Mouse (Mus musculus): ENCODE data around the gene Usp46.

Usp46 gene

DNA sequence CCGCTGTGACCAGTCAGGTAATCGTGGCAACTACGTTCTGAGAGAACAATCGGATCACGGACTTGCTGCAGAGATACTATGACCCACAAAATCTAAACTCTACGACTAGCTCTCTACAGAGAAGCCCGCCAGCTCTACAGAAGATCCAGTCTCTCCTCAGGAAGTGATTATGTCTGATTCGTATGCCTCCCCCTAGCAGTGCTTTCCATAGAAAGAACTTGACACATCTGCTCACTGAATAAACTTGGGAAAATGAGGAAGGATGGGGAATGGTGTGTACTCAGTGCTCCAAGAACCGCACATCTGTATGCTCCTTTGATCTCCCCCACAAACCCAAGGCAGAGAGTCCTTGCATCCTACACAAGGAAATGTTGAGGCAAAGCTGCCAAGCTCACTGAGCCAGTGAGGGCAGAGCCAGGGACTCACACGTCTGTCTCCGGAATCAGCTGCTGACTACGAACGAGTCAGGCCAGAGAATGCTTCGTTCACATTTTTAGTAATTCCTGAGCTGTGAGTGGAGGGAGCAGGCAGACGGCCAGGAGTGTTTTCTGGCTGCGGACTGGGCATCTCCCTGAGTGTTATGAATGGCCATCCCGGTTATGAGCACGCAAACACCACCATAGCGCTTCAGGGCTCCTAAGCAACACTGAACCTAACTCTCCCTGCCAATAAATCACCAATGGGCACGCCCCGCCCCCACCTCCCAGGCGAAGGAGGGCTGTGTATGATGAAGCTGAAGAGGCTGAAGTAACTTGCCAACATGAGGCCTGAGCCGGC, 16.6 kb downstream of the Usp46 start:
- TF ChIP-seq GATA4 (IDR thresholded peaks at IDR 0.05; ENCODE audit: insufficient replicate concordance, low read length), result no peak

GRCm38 (mm10) chr5:74050903-74051302, 17.3 kb downstream of the Usp46 start:
- TF ChIP-seq GATA4 (IDR thresholded peaks at IDR 0.05; ENCODE audit: insufficient replicate concordance, low read length), result no peak

GRCm38 (mm10) chr5:74048846-74049495, 19.3 kb downstream of the Usp46 start:
- TF ChIP-seq GATA4 (IDR thresholded peaks at IDR 0.05; ENCODE audit: insufficient replicate concordance, low read length), result no peak

DNA sequence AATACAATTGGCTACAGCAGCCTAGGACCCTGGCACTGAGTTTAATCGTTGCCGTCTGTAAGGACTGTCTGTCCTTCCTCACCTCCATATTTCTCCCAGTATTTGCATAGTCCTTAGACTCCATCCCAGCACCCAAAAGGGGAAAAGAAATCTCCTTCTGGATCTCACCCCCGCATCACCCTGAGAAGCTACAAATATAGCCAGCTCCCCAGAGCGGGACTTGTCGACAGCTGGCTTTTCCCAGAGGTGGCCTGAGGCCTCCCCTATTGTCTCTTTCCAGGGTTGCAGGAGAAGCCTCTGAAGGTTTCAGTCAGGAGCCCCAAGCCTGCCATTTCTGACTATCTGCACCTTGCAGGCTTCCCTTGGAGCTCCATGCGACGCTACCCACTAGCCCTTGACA, 23.6 kb downstream of the Usp46 start:
- TF ChIP-seq GATA4 (IDR thresholded peaks at IDR 0.05; ENCODE audit: insufficient replicate concordance, low read length), result no peak

GRCm38 (mm10) chr5:74042796-74043340, 25.4 kb downstream of the Usp46 start:
- no peak for TF ChIP-seq GATA4 (IDR thresholded peaks at IDR 0.05; ENCODE audit: insufficient replicate concordance, low read length)

DNA sequence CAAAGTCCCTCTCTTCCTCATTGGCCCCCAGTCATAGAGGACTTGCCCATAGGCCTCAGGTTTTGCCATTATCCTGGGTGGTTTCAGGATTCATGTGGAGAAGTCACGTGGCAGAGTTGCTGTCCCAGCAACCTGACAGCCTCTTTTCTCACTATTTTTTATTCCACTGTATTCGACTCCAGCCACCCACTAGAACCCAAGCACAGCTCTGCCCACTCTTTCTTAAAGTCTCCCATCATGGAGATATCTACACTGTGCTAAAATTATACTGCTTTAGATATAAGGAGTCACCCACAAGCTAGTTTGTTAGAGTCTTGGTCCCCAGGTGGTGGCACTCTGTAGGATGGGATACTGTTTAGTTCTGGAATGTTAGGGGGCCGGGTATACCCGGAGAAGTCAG, 27.7 kb downstream of the Usp46 start:
- no peak for TF ChIP-seq GATA4 (IDR thresholded peaks at IDR 0.05; ENCODE audit: insufficient replicate concordance, low read length)

- TF ChIP-seq GATA4 (IDR thresholded peaks at IDR 0.05; ENCODE audit: insufficient replicate concordance, low read length), result no peak
Measured at GRCm38 (mm10) chr5:74035454-74035853, 32.8 kb downstream of the Usp46 start.

DNA sequence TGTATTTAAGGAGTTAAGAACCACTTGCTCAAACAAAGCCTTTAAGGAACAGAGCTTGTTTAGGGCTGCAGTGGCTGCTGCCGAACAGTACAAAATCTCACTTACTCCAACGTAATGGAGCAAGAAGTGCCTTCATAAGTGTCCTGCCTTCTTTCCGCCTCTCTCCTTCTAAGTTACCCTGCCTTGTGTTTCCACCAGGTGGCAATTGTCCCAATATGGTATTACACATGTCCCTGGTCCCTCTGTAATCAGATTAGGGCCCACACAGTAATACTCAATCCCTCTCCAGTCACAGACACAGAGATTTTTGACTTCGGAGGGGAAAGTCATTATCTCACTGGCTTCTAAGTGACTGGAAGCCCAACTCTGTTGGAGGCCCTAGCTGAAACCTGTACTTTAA, 34.1 kb downstream of the Usp46 start:
- TF ChIP-seq GATA4 (IDR thresholded peaks at IDR 0.05; ENCODE audit: insufficient replicate concordance, low read length), result no peak

GRCm38 (mm10) chr5:74029787-74030186, 38.4 kb downstream of the Usp46 start:
- TF ChIP-seq GATA4 (IDR thresholded peaks at IDR 0.05; ENCODE audit: insufficient replicate concordance, low read length), result no peak

DNA sequence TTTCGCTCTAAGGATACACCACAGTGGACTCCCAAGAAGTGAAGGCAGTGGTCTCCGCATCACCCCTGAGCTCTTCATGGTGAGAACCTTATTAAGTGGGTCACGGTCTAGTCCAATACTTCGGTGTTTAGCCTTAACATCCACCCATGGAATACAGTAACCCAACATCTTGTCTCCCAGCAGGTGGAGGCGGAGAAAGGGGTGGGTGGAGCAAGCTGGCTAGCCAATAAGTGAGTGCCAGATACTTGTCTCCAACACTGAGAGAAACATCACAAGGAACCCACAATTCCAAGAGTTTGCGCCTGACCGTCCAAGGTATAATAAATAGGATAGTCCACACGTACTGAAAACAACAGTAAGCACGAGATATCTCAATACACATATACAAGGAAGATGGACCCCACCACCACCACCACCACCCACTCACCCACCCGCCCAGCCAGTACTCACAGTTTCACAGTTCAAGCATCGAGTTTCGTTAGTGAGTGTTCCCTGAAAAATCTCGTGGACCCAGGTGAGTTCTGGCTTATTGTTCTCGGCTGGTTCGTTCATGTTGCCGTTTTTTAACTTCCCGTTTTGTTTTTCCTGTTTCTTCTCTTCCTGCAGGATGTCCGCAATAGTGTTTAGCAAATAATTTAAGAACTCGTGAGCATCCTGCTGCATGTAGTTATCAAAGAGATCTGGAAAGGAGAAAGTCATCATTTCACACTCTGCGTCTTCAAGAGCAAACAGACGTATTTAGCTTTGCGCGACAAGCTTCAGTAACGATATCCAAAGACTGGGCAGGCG, 39.3 kb downstream of the Usp46 start:
- no peak for TF ChIP-seq GATA4 (IDR thresholded peaks at IDR 0.05; ENCODE audit: insufficient replicate concordance, low read length)

GRCm38 (mm10) chr5:74028221-74028620, 40.0 kb downstream of the Usp46 start:
- TF ChIP-seq GATA4 (IDR thresholded peaks at IDR 0.05; ENCODE audit: insufficient replicate concordance, low read length), result no peak

GRCm38 (mm10) chr5:74020506-74020905, 47.7 kb downstream of the Usp46 start:
- no peak for TF ChIP-seq GATA4 (IDR thresholded peaks at IDR 0.05; ENCODE audit: insufficient replicate concordance, low read length)

- TF ChIP-seq GATA4 (IDR thresholded peaks at IDR 0.05; ENCODE audit: insufficient replicate concordance, low read length), result no peak
Measured at GRCm38 (mm10) chr5:74018870-74019565, 49.2 kb downstream of the Usp46 start.

DNA sequence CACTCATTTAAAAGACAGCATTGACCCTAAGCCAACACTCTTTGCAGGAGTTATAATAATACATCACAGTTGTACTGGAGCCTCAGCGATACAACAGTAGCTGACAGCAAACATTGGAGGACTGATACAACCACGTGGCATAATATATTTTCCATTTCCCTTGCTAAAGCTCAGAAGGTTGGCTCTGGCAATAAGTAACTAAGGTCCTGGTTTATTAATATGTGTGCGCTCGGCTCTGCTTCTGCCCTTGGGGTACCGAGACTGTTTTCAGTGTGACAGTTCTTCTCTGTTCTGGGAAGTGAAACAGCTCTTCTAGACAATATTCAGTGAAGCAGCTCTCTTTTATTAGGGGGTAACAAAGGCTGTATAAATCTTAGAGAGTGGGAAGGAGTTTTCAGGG, 50.7 kb downstream of the Usp46 start:
- TF ChIP-seq GATA4 (IDR thresholded peaks at IDR 0.05; ENCODE audit: insufficient replicate concordance, low read length), result no peak

DNA sequence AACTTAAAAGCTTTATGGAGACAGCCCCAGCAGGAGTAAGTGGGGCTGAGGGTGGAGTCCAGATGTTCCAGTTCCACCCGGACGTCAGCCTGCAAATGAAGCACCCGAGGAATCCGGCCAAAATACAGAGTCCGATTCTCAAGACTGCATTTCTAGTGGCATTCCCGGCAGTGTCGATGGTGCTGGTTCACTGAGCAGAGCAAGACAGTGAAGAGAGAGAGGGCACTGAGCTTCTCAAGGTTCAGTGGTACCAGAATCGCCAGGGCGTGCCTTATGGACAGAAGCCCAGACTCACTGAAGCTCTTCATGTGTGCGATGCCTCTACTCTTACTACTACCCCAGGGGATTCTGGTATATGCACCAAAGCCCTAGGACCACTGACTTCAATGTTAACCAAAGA, 56.6 kb downstream of the Usp46 start:
- TF ChIP-seq GATA4 (IDR thresholded peaks at IDR 0.05; ENCODE audit: insufficient replicate concordance, low read length), result no peak
